Mouse (Mus musculus): Measurements from ENCODE around the gene Myo1h. TPM values are rescaled to one million over a fixed set of nuclear protein-coding genes. Genes with fewer than 3 reads are reported as not detected.

Myo1h gene
- polyA plus RNA-seq, 1 experiment from 2014 or later = 0.38 TPM

DNA sequence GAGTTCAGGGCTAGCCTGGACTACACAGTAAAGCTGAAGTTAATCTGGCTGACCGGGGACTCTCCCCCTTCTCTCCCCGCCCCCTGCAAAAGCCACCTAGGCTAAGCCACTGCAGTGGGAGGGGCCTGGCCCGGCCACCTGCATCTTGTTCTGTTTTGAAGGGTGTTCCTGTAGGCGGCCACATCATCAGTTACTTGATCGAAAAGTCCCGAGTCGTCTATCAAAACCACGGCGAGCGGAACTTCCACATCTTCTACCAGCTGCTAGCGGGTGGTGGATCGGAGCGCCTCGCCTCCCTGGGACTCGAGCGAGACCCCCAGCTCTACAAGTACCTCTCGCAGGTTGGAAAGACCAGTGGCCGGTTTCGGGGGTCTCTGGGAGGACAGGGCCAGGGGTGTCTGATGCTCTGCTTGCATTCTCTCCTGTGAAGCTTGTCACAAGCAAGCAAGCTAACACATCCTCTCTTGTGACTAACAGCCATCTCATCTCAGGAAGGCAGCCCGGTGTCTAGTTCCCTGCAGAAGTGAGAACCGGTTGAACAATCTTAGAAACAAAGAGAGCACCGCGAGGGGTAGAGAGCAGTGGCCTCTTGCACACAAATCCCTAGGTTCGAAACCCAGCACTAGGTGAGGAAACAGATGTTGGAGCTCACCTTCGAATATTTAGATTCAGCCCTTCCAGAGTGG is 34.3 kb downstream of the Myo1h start:
- no peak for DNase-seq (ENCODE audit: low spot score)
- Histone ChIP-seq H3K4me3 (ENCODE audit: low read depth, low read length) (no peak overlapping the region), H3K4me1 (ENCODE audit: control insufficient read depth, insufficient read depth, low read length) (no peaks in the 10 kb centered on the region), H3K9me3 (replicated peaks; ENCODE audit: control insufficient read depth, low read length) (no peaks in the 10 kb centered on the region), H3K27me3 (ENCODE audit: control insufficient read depth, insufficient read depth, low read length) (no peaks in the 10 kb centered on the region), H3K36me3 (replicated peaks; ENCODE audit: control insufficient read depth, insufficient read depth, low read depth, low read length) (no peaks in the 10 kb centered on the region), H3K4me2 (ENCODE audit: low read depth, low read length) (no peak overlapping the region), H3K27ac (replicated peaks; ENCODE audit: low read depth, low read length) (no peak overlapping the region), H3K9ac (replicated peaks; ENCODE audit: low read length) (no peak overlapping the region)
- no peak for ATAC-seq (replicated peaks; ENCODE audit: insufficient number of reproducible peaks, low FRiP score, low TSS enrichment, low read depth)
- WGBS = 54% methylated on average over 25 of the region's 25 CpGs

DNA sequence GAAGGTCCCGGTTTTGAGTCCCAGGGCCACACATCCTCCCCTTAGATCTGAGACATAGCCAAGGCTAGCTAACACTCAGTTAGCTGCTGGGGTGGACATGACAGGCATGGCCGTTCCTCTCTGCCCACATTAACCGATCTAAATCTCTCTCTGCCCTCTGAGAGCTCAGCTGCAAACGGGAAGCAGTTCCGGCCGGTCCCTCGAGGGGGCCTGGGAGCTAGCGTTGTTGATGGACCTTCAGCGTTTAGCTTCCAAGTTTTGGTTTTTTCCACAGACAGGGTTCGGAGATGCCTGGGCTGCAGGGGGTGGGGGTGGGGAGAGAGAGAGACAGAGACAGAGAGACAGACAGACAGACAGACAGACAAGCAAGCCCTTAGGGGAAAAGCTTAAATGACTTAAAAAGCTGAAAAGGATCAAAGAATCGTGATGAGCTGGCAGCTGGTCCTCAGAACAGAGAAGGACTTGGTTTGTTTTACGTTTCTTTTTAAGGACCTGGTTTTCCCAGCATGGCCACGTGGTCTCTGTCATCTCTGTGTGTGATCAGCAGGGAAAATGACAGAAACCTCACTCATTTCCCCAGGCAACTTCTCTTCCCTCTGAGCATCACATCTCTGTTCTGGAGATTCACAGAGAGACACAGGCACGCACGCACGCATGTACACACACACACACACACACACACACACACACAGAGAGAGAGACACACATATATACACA is 35.0 kb downstream of the Myo1h start:
- H3K9me3 ChIP-seq (replicated peaks; ENCODE audit: control insufficient read depth, low read length) = no peaks in the 10 kb centered on the region
- no peaks in the 10 kb centered on the region for H3K36me3 ChIP-seq (replicated peaks; ENCODE audit: control insufficient read depth, insufficient read depth, low read depth, low read length)
- no peak overlapping the region; the same call in 1 of the 2 replicates for H3K9ac ChIP-seq (replicated peaks; ENCODE audit: low read length)
- H3K4me1 ChIP-seq (ENCODE audit: control insufficient read depth, insufficient read depth, low read length) = no peaks in the 10 kb centered on the region
- ATAC-seq (replicated peaks; ENCODE audit: insufficient number of reproducible peaks, low FRiP score, low TSS enrichment, low read depth) (no peak), DNase-seq (ENCODE audit: low spot score) (peak; percentile 79)
- no peak overlapping the region for H3K4me3 ChIP-seq (ENCODE audit: low read depth, low read length)
- no peak overlapping the region for H3K27ac ChIP-seq (replicated peaks; ENCODE audit: low read depth, low read length)
- peak overlapping the region; percentile 25; the same call in 1 of the 2 replicates for H3K4me2 ChIP-seq (ENCODE audit: low read depth, low read length)
- H3K27me3 ChIP-seq (ENCODE audit: control insufficient read depth, insufficient read depth, low read length) = no peaks in the 10 kb centered on the region
- WGBS = 18% methylated on average over 16 of the region's 16 CpGs

GRCm38 (mm10) chr5:114342996-114343395 is 54.0 kb downstream of the Myo1h start:
- no peaks in the 10 kb centered on the region for H3K4me1 ChIP-seq (ENCODE audit: control insufficient read depth, insufficient read depth, low read length)
- no peak overlapping the region for H3K9ac ChIP-seq (replicated peaks; ENCODE audit: low read length)
- H3K9me3 ChIP-seq (replicated peaks; ENCODE audit: control insufficient read depth, low read length) = no peaks in the 10 kb centered on the region
- no peak overlapping the region for H3K4me2 ChIP-seq (ENCODE audit: low read depth, low read length)
- H3K27ac ChIP-seq (replicated peaks; ENCODE audit: low read depth, low read length) = no peak overlapping the region
- H3K36me3 ChIP-seq (replicated peaks; ENCODE audit: control insufficient read depth, insufficient read depth, low read depth, low read length) = no peaks in the 10 kb centered on the region
- H3K27me3 ChIP-seq (ENCODE audit: control insufficient read depth, insufficient read depth, low read length) = no peaks in the 10 kb centered on the region
- DNase-seq (ENCODE audit: low spot score) = no peak
- no peak for ATAC-seq (replicated peaks; ENCODE audit: insufficient number of reproducible peaks, low FRiP score, low TSS enrichment, low read depth)
- no peak overlapping the region for H3K4me3 ChIP-seq (ENCODE audit: low read depth, low read length)
- WGBS = 82% methylated on average over 5 of the region's 5 CpGs

GRCm38 (mm10) chr5:114343612-114344011 is 54.6 kb downstream of the Myo1h start:
- Histone ChIP-seq H3K9me3 (replicated peaks; ENCODE audit: control insufficient read depth, low read length) (no peaks in the 10 kb centered on the region), H3K4me1 (ENCODE audit: control insufficient read depth, insufficient read depth, low read length) (no peaks in the 10 kb centered on the region), H3K9ac (replicated peaks; ENCODE audit: low read length) (no peak overlapping the region), H3K4me2 (ENCODE audit: low read depth, low read length) (no peak overlapping the region), H3K27ac (replicated peaks; ENCODE audit: low read depth, low read length) (no peak overlapping the region), H3K4me3 (ENCODE audit: low read depth, low read length) (no peak overlapping the region), H3K27me3 (ENCODE audit: control insufficient read depth, insufficient read depth, low read length) (no peaks in the 10 kb centered on the region), H3K36me3 (replicated peaks; ENCODE audit: control insufficient read depth, insufficient read depth, low read depth, low read length) (no peaks in the 10 kb centered on the region)
- no peak for DNase-seq (ENCODE audit: low spot score)
- no peak for ATAC-seq (replicated peaks; ENCODE audit: insufficient number of reproducible peaks, low FRiP score, low TSS enrichment, low read depth)
- 87% methylated on average over 7 of the region's 7 CpGs for WGBS

- no peak overlapping the region for H3K27ac ChIP-seq (replicated peaks; ENCODE audit: low read depth, low read length)
- H3K4me1 ChIP-seq (ENCODE audit: control insufficient read depth, insufficient read depth, low read length) = no peaks in the 10 kb centered on the region
- H3K27me3 ChIP-seq (ENCODE audit: control insufficient read depth, insufficient read depth, low read length) = no peaks in the 10 kb centered on the region
- no peaks in the 10 kb centered on the region for H3K9me3 ChIP-seq (replicated peaks; ENCODE audit: control insufficient read depth, low read length)
- H3K4me2 ChIP-seq (ENCODE audit: low read depth, low read length) = no peak overlapping the region
- ATAC-seq (replicated peaks; ENCODE audit: insufficient number of reproducible peaks, low FRiP score, low TSS enrichment, low read depth) (no peak), DNase-seq (ENCODE audit: low spot score) (peak; percentile 23)
- WGBS = 62% methylated on average over 3 of the region's 3 CpGs
- H3K36me3 ChIP-seq (replicated peaks; ENCODE audit: control insufficient read depth, insufficient read depth, low read depth, low read length) = no peaks in the 10 kb centered on the region
- no peak overlapping the region for H3K9ac ChIP-seq (replicated peaks; ENCODE audit: low read length)
- no peak overlapping the region for H3K4me3 ChIP-seq (ENCODE audit: low read depth, low read length)
These were observed 56.6 kb downstream of the Myo1h start for GRCm38 (mm10) chr5:114345538-114345937.

DNA sequence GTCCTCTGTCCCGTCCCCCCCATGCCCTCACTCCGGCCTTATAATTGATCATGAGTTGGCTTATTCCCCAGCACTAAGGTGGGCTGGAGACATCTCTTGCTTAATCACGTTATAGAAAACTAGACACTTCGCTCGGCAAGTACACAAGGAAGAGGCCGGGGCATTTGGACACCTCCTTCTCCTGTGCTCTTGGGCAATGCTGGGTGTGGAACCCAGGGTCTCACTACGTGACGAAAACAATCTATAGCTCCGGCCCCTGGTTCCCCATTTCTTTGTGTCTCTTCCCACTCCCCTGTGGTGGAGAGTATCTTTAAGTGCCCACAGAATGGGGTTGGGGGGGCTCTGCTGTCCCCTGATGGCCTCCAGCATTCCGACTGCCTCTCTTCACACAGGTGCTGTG is 58.0 kb downstream of the Myo1h start:
- DNase-seq (ENCODE audit: low spot score) (no peak), ATAC-seq (replicated peaks; ENCODE audit: insufficient number of reproducible peaks, low FRiP score, low TSS enrichment, low read depth) (no peak)
- no peaks in the 10 kb centered on the region for H3K36me3 ChIP-seq (replicated peaks; ENCODE audit: control insufficient read depth, insufficient read depth, low read depth, low read length)
- no peak overlapping the region for H3K4me3 ChIP-seq (ENCODE audit: low read depth, low read length)
- H3K9me3 ChIP-seq (replicated peaks; ENCODE audit: control insufficient read depth, low read length) = no peaks in the 10 kb centered on the region
- H3K9ac ChIP-seq (replicated peaks; ENCODE audit: low read length) = no peak overlapping the region
- no peaks in the 10 kb centered on the region for H3K4me1 ChIP-seq (ENCODE audit: control insufficient read depth, insufficient read depth, low read length)
- H3K27me3 ChIP-seq (ENCODE audit: control insufficient read depth, insufficient read depth, low read length) = no peaks in the 10 kb centered on the region
- H3K4me2 ChIP-seq (ENCODE audit: low read depth, low read length) = no peak overlapping the region
- H3K27ac ChIP-seq (replicated peaks; ENCODE audit: low read depth, low read length) = no peak overlapping the region
- WGBS = 85% methylated on average over 10 of the region's 10 CpGs

- Histone ChIP-seq H3K9me3 (replicated peaks; ENCODE audit: control insufficient read depth, low read length) (no peaks in the 10 kb centered on the region), H3K4me3 (ENCODE audit: low read depth, low read length) (no peak overlapping the region), H3K9ac (replicated peaks; ENCODE audit: low read length) (no peak overlapping the region), H3K4me2 (ENCODE audit: low read depth, low read length) (no peak overlapping the region), H3K4me1 (ENCODE audit: control insufficient read depth, insufficient read depth, low read length) (no peaks in the 10 kb centered on the region), H3K36me3 (replicated peaks; ENCODE audit: control insufficient read depth, insufficient read depth, low read depth, low read length) (no peaks in the 10 kb centered on the region), H3K27me3 (ENCODE audit: control insufficient read depth, insufficient read depth, low read length) (no peaks in the 10 kb centered on the region), H3K27ac (replicated peaks; ENCODE audit: low read depth, low read length) (no peak overlapping the region)
- DNase-seq (ENCODE audit: low spot score) (no peak), ATAC-seq (replicated peaks; ENCODE audit: insufficient number of reproducible peaks, low FRiP score, low TSS enrichment, low read depth) (no peak)
- 60% methylated on average over 10 of the region's 10 CpGs for whole genome bisulfite sequencing
These were observed 62.5 kb downstream of the Myo1h start for GRCm38 (mm10) chr5:114351490-114351889.

- peak; percentile 85 for DNase-seq (ENCODE audit: low spot score)
- H3K36me3 ChIP-seq (replicated peaks; ENCODE audit: control insufficient read depth, insufficient read depth, low read depth, low read length) = no peaks in the 10 kb centered on the region
- H3K9ac ChIP-seq (replicated peaks; ENCODE audit: low read length) = no peak overlapping the region
- 0 out of 2 replicates have a peak, but pooled peaks have one; percentile 58 for ATAC-seq (replicated peaks; ENCODE audit: insufficient number of reproducible peaks, low FRiP score, low TSS enrichment, low read depth)
- H3K4me3 ChIP-seq (ENCODE audit: low read depth, low read length) = no peak overlapping the region
- no peaks in the 10 kb centered on the region for H3K9me3 ChIP-seq (replicated peaks; ENCODE audit: control insufficient read depth, low read length)
- WGBS = 27% methylated on average over 7 of the region's 7 CpGs
- H3K4me1 ChIP-seq (ENCODE audit: control insufficient read depth, insufficient read depth, low read length) = peaks cover 3% of the 10 kb centered on the region; the same call in 1 of the 2 replicates
- H3K4me2 ChIP-seq (ENCODE audit: low read depth, low read length) = no peak overlapping the region
- no peak overlapping the region for H3K27ac ChIP-seq (replicated peaks; ENCODE audit: low read depth, low read length)
- H3K27me3 ChIP-seq (ENCODE audit: control insufficient read depth, insufficient read depth, low read length) = no peaks in the 10 kb centered on the region
These were observed 67.4 kb downstream of the Myo1h start for GRCm38 (mm10) chr5:114356250-114356935.

All from embryonic facial prominence, embryonic 11.5 days (tissue).